Mouse (Mus musculus) liver, embryonic 16.5 days (tissue): ENCODE results near the gene P3h4. TPM values are rescaled to one million over a fixed set of nuclear protein-coding genes. Genes with fewer than 3 reads are reported as not detected.

ENCODE experiments used
- ATAC-seq: fragments of 200-750 bp; cut with Nextera tagmentation; 2 replicates; pipeline ENCODE4 v1.8.0; 2017; ENCODE audit warnings: low read depth, mild to moderate bottlenecking, moderate number of reproducible peaks, moderate library complexity
- H3K27ac ChIP-seq: fragments of 300-500 bp; sonication (generic); 2 replicates; pipeline ENCODE4 v1.5.1; 2014; ENCODE audit warnings: mild to moderate bottlenecking, low read length
- H3K27me3 ChIP-seq: fragments of 300-500 bp; sonication (generic); 2 replicates; pipeline ENCODE4 v1.6.1; 2014; ENCODE audit warnings: low read depth, low read length, mixed read lengths; ENCODE audit not compliant: control insufficient read depth, insufficient read depth
- H3K36me3 ChIP-seq: fragments of 300-500 bp; sonication (generic); 2 replicates; pipeline ENCODE4 v1.6.1; 2014; ENCODE audit warnings: mild to moderate bottlenecking; ENCODE audit not compliant: control insufficient read depth, insufficient read depth
- H3K4me1 ChIP-seq: fragments of 300-500 bp; sonication (generic); 2 replicates; pipeline ENCODE4 v1.6.1; 2014; ENCODE audit warnings: low read depth, low read length, mixed read lengths; ENCODE audit not compliant: control insufficient read depth
- H3K4me2 ChIP-seq: fragments of 300-500 bp; sonication (generic); 2 replicates; pipeline ENCODE4 v1.6.1; 2014; ENCODE audit warnings: low read depth, low read length, mixed read lengths
- H3K4me3 ChIP-seq: fragments of 300-500 bp; sonication (generic); 2 replicates; pipeline ENCODE4 v1.5.1; 2014; ENCODE audit warnings: low read depth, mild to moderate bottlenecking, low read length
- H3K9ac ChIP-seq: fragments of 300-500 bp; sonication (generic); 2 replicates; pipeline ENCODE4 v1.6.1; 2014; ENCODE audit warnings: low read depth, low read length
- H3K9me3 ChIP-seq: fragments of 300-500 bp; sonication (generic); replicated peaks from 2 replicates; pipeline ENCODE4 v1.6.1; 2016; ENCODE audit warnings: low read length; ENCODE audit not compliant: control insufficient read depth
- WGBS: fragments of 180-500 bp; shearing (Covaris S2); extraction: QIAGEN DNeasy Blood & Tissue Kit; methylation state at CpG from one replicate; pipeline ENCODE4 v1.1.7; 2014; ENCODE audit not compliant: insufficient replicate concordance; 5-methylcytosine and 5-hydroxymethylcytosine counted together
- polyA plus RNA-seq: library from polyadenylated mRNA; unstranded; fragments of >200 nt; fragmentation: Nextera tagmentation; extraction: Ambion mirVana; gene quantifications from 2 replicates; pipeline ENCODE4 v1.2.1, GENCODE M21; 2015

P3h4 gene
- 3.1 and 4.0 TPM in 2 replicates for polyA plus RNA-seq

GRCm38 (mm10) chr11:100414021-100414913, at the start of gene P3h4:
Gene P3h4, minus strand, starts transcription at chr11:100414836.
- peak; percentile 83 for ATAC-seq
- H3K27ac ChIP-seq: no peak within 1 kb of the TSS; the same call in 1 of the 2 replicates
- no peaks in the 10 kb centered on the region for H3K9me3 ChIP-seq
- H3K4me2 ChIP-seq: peak within 1 kb of the TSS; percentile 70
- no peaks in the 10 kb centered on the region; the same call in 1 of the 2 replicates for H3K4me1 ChIP-seq
- no peaks in the 10 kb centered on the region for H3K36me3 ChIP-seq
- peaks cover 45% of the 10 kb centered on the region for H3K27me3 ChIP-seq
- H3K9ac ChIP-seq: peak within 1 kb of the TSS; percentile 45; the same call in 1 of the 2 replicates
- H3K4me3 ChIP-seq: peak within 1 kb of the TSS; percentile 60
- WGBS: 4% methylated on average over 85 of the region's 93 CpGs

GRCm38 (mm10) chr11:100462699-100463098, 48.1 kb upstream of the P3h4 start:
- Histone ChIP-seq H3K4me3 (no peak overlapping the region), H3K9ac (no peak overlapping the region), H3K9me3 (no peaks in the 10 kb centered on the region), H3K4me2 (no peak overlapping the region), H3K27me3 (no peaks in the 10 kb centered on the region), H3K36me3 (no peaks in the 10 kb centered on the region; the same call in 1 of the 2 replicates), H3K4me1 (peaks cover 3% of the 10 kb centered on the region; the same call in 1 of the 2 replicates), H3K27ac (no peak overlapping the region)
- 88% methylated on average over 10 of the region's 10 CpGs for WGBS
- no peak for ATAC-seq

GRCm38 (mm10) chr11:100457711-100458110, 43.1 kb upstream of the P3h4 start:
- H3K9me3 ChIP-seq: no peaks in the 10 kb centered on the region
- H3K4me2 ChIP-seq: no peak overlapping the region
- WGBS: 79% methylated on average over 5 of the region's 5 CpGs
- no peaks in the 10 kb centered on the region for H3K27me3 ChIP-seq
- H3K9ac ChIP-seq: no peak overlapping the region
- no peak overlapping the region for H3K27ac ChIP-seq
- H3K36me3 ChIP-seq: no peaks in the 10 kb centered on the region
- no peak overlapping the region for H3K4me3 ChIP-seq
- no peak for ATAC-seq
- H3K4me1 ChIP-seq: no peaks in the 10 kb centered on the region

DNA sequence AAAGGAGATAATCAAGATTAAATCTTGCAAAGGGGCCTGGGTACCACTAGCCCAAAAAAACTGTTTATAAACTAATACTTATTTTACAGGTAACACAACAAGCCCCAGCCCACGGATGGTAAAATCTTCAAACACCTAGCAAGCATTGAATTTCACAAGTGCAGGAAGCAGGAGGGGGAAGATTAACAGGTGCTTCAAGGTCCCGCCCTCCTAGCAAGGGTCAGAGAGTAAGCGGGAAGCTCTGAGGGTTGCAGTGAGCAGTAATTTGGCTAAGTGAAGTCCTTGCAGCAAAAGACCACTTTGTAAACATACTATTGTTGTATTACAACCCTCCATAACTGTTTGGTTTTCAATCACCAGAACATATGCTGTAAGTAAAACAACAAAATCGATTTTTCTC, 42.6 kb upstream of the P3h4 start:
- H3K4me3 ChIP-seq: no peak overlapping the region
- no peaks in the 10 kb centered on the region for H3K4me1 ChIP-seq
- no peaks in the 10 kb centered on the region for H3K36me3 ChIP-seq
- no peak for ATAC-seq
- no peak overlapping the region for H3K27ac ChIP-seq
- H3K9me3 ChIP-seq: no peaks in the 10 kb centered on the region
- no peak overlapping the region for H3K9ac ChIP-seq
- no peak overlapping the region for H3K4me2 ChIP-seq
- H3K27me3 ChIP-seq: no peaks in the 10 kb centered on the region
- WGBS: 66% methylated on average over 4 of the region's 4 CpGs

DNA sequence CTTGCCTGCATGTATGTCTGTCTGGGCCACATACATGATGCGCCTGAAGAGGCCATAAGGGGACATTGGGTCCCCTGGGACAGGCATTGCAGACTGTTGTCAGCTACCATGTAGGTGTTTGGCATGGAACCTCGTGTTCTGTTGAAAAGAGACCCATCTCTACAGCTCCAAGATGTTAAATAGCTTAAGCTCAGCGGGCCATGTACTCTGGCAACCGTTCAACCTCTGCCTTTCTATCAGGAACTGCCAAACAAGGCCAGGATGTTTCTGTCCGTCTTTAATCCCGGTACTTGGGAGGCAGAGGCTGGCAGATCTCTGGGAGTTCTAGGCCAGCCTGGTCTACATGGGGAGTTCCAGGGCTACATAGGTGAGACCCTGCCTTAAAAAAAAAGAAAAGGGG, 28.0 kb upstream of the P3h4 start:
- Histone ChIP-seq H3K36me3 (no peaks in the 10 kb centered on the region), H3K27me3 (no peaks in the 10 kb centered on the region), H3K9me3 (no peaks in the 10 kb centered on the region), H3K27ac (no peak overlapping the region), H3K9ac (no peak overlapping the region), H3K4me2 (no peak overlapping the region), H3K4me1 (peaks cover 14% of the 10 kb centered on the region), H3K4me3 (no peak overlapping the region)
- WGBS: 82% methylated on average over 6 of the region's 6 CpGs
- ATAC-seq: no peak

GRCm38 (mm10) chr11:100441797-100442196, 27.2 kb upstream of the P3h4 start, which contains the start of the genes Nt5c3b and Klhl10:
Gene Nt5c3b, minus strand, starts transcription at chr11:100441808.
Gene Klhl10, plus strand, starts transcription at chr11:100441917.
- H3K9ac ChIP-seq: peak within 1 kb of the TSS; percentile 77
- peaks cover 14% of the 10 kb centered on the region for H3K4me1 ChIP-seq
- H3K4me2 ChIP-seq: peak within 1 kb of the TSS; percentile 88
- no peaks in the 10 kb centered on the region for H3K36me3 ChIP-seq
- no peak within 1 kb of the TSS for H3K27ac ChIP-seq
- no peaks in the 10 kb centered on the region for H3K27me3 ChIP-seq
- peak within 1 kb of the TSS; percentile 74 for H3K4me3 ChIP-seq
- no peak for ATAC-seq
- no peaks in the 10 kb centered on the region for H3K9me3 ChIP-seq
- 78% methylated on average over 8 of the region's 8 CpGs for WGBS

GRCm38 (mm10) chr11:100440691-100441522, 26.3 kb upstream of the P3h4 start:
- under 1% methylated on average over 52 of the region's 52 CpGs for whole genome bisulfite sequencing
- no peaks in the 10 kb centered on the region for H3K27me3 ChIP-seq
- H3K27ac ChIP-seq: no peak overlapping the region
- peak overlapping the region; percentile 74 for H3K4me3 ChIP-seq
- no peaks in the 10 kb centered on the region for H3K9me3 ChIP-seq
- H3K36me3 ChIP-seq: no peaks in the 10 kb centered on the region
- ATAC-seq: peak; percentile 92
- peaks cover 14% of the 10 kb centered on the region for H3K4me1 ChIP-seq
- peak overlapping the region; percentile 88 for H3K4me2 ChIP-seq
- peak overlapping the region; percentile 77 for H3K9ac ChIP-seq

- WGBS: 68% methylated on average over 1 of the region's 1 CpGs
- Histone ChIP-seq H3K9me3 (no peaks in the 10 kb centered on the region), H3K4me2 (no peak overlapping the region), H3K27ac (no peak overlapping the region), H3K27me3 (no peaks in the 10 kb centered on the region), H3K4me1 (peaks cover 14% of the 10 kb centered on the region), H3K9ac (no peak overlapping the region), H3K36me3 (no peaks in the 10 kb centered on the region), H3K4me3 (no peak overlapping the region)
- ATAC-seq: no peak
These were observed 23.3 kb upstream of the P3h4 start for GRCm38 (mm10) chr11:100437901-100438300.
